Mouse (Mus musculus) forebrain, embryonic 13.5 days (tissue): Measurements from ENCODE around the gene Ubb. TPM values are rescaled to one million over a fixed set of nuclear protein-coding genes. Genes with fewer than 3 reads are reported as not detected.

ENCODE experiments used
- ATAC-seq: fragments of 200-750 bp; cut with Nextera tagmentation; 2 replicates; pipeline ENCODE4 v1.8.0; 2017
- H3K27ac ChIP-seq: fragments of 300-500 bp; sonication (generic); 2 replicates; pipeline ENCODE4 v1.5.1; 2015; ENCODE audit warnings: inconsistent platforms, mild to moderate bottlenecking, moderate library complexity
- H3K27me3 ChIP-seq: fragments of 300-500 bp; sonication (generic); 2 replicates; pipeline ENCODE4 v1.6.1; 2015; ENCODE audit warnings: mild to moderate bottlenecking, inconsistent platforms
- H3K36me3 ChIP-seq: fragments of 300-500 bp; sonication (generic); 2 replicates; pipeline ENCODE4 v1.6.1; 2015; ENCODE audit warnings: mild to moderate bottlenecking, inconsistent platforms; ENCODE audit not compliant: poor library complexity, severe bottlenecking
- H3K4me1 ChIP-seq: fragments of 300-500 bp; sonication (generic); 2 replicates; pipeline ENCODE4 v1.6.1; 2015; ENCODE audit warnings: inconsistent platforms
- H3K4me2 ChIP-seq: fragments of 300-500 bp; sonication (generic); 2 replicates; pipeline ENCODE4 v1.6.1; 2015; ENCODE audit warnings: inconsistent platforms, mild to moderate bottlenecking, moderate library complexity
- H3K4me3 ChIP-seq: fragments of 300-500 bp; sonication (generic); 2 replicates; pipeline ENCODE4 v1.5.1; 2015; ENCODE audit warnings: mild to moderate bottlenecking, inconsistent platforms
- H3K9ac ChIP-seq: fragments of 300-500 bp; sonication (generic); 2 replicates; pipeline ENCODE4 v1.6.1; 2015; ENCODE audit warnings: mild to moderate bottlenecking, inconsistent platforms
- H3K9me3 ChIP-seq: fragments of 300-500 bp; sonication (generic); replicated peaks from 2 replicates; pipeline ENCODE4 v1.6.1; 2016; ENCODE audit warnings: inconsistent platforms
- WGBS: fragments of 180-500 bp; shearing (Covaris S2); methylation state at CpG from one replicate; pipeline ENCODE4 v1.1.7; 2015; 5-methylcytosine and 5-hydroxymethylcytosine counted together
- polyA plus RNA-seq: library from polyadenylated mRNA; unstranded; fragments of >200 nt; fragmentation: Nextera tagmentation; extraction: Ambion mirVana; gene quantifications from 2 replicates; pipeline ENCODE4 v1.2.1, GENCODE M21; 2015

Gene Ubb
- polyA plus RNA-seq, 1 experiment from 2014 or later, result 4,559 TPM

DNA sequence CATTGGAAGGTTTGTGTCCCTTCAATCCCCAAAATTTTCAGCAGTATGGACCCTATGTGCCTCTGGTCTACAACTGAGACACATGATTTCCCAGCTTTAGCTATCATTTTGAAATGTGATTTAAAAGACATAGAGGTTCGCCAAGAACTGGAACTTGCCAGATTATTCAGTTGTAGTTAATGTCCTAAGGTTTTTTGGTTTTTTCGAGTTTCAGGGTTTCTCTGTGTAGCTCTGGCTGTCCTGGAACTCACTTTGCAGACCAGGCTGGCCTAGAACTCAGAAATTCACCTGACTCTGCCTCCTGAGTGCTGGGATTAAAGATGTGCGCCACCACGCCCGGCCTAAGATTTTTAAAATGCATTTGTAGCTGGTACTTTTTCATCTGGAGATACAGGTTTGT lies 2.7 kb downstream of the Ubb start:
- ATAC-seq, result no peak
- peak overlapping the region; percentile 97 for H3K4me2 ChIP-seq
- H3K4me1 ChIP-seq, result peaks cover 41% of the 10 kb centered on the region
- no peak overlapping the region for H3K27ac ChIP-seq
- peaks cover 29% of the 10 kb centered on the region for H3K36me3 ChIP-seq
- H3K27me3 ChIP-seq, result no peaks in the 10 kb centered on the region
- H3K9me3 ChIP-seq, result no peaks in the 10 kb centered on the region
- H3K9ac ChIP-seq, result peak overlapping the region; percentile 63
- 83% methylated on average over 5 of the region's 5 CpGs for WGBS
- peak overlapping the region; percentile 52 for H3K4me3 ChIP-seq

DNA sequence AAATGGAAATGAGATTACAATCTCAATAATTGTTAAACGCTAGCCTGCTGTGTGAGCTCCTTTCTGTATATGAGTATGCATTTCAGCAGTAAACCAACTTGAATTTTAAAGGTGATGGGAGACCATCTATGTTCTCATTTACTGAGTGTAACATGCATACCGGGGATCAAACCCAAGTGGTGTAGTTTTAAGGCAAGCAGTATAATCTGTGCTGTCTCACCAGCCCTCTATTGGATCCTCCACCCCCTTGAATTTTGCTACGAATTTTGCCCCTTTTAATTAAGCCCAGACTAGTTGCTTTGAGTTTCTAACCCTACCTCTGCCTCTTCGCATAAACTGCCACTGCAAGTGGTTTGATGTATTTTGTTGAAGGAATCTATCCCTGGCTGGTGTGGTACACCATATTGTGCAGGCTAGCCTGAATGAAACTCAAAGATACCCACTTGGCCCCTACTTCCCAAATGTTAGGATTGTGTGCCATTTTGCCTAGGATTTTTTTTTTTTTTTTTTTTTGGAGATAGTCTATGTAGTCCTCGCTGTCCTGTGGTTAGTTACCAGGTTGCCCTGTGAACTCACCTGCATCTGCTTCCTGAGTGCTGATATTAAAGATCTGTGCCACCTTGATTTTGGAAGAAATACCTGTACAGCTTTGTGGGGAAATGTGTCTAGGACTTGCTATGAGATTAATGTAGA lies 3.3 kb downstream of the Ubb start:
- WGBS, result 72% methylated on average over 5 of the region's 5 CpGs
- H3K4me2 ChIP-seq, result peak overlapping the region; percentile 97
- no peaks in the 10 kb centered on the region for H3K27me3 ChIP-seq
- H3K9me3 ChIP-seq, result no peaks in the 10 kb centered on the region
- H3K27ac ChIP-seq, result no peak overlapping the region
- peaks cover 34% of the 10 kb centered on the region for H3K4me1 ChIP-seq
- H3K4me3 ChIP-seq, result peak overlapping the region; percentile 52
- H3K36me3 ChIP-seq, result peaks cover 29% of the 10 kb centered on the region
- peak overlapping the region; percentile 63 for H3K9ac ChIP-seq
- no peak for ATAC-seq

DNA sequence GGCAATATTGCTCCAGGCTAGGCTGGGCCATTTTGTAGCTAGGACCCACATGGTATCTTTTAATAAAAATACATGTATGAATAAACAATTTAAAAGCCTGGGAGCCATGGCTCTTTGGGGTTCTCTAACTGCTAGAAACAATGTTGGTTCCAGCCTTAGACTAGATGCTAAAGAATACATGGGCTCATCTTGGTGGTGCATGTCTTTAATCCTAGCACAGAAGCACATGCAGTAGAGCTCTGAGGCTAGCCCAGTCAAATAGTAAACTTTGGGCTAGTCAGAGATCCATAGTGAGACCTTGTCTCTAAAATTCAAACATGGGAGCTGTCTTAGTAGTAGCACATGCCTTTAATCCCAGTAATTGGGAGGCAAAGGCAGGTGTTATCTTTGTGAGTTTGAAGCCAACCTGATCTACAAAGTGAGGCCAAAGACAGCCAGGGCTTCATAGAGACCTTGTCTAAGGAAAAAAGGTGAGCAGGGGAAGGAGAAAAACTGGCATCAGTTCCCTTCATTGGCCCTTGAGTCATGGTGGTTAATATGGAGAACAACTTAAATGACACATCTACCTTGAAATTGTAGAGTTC lies 4.1 kb downstream of the Ubb start:
- Histone ChIP-seq H3K27ac (no peak overlapping the region), H3K36me3 (peaks cover 29% of the 10 kb centered on the region), H3K9me3 (no peaks in the 10 kb centered on the region), H3K9ac (no peak overlapping the region), H3K4me3 (peak overlapping the region; percentile 52), H3K27me3 (no peaks in the 10 kb centered on the region), H3K4me2 (peak overlapping the region; percentile 97), H3K4me1 (peaks cover 27% of the 10 kb centered on the region)
- no peak for ATAC-seq

DNA sequence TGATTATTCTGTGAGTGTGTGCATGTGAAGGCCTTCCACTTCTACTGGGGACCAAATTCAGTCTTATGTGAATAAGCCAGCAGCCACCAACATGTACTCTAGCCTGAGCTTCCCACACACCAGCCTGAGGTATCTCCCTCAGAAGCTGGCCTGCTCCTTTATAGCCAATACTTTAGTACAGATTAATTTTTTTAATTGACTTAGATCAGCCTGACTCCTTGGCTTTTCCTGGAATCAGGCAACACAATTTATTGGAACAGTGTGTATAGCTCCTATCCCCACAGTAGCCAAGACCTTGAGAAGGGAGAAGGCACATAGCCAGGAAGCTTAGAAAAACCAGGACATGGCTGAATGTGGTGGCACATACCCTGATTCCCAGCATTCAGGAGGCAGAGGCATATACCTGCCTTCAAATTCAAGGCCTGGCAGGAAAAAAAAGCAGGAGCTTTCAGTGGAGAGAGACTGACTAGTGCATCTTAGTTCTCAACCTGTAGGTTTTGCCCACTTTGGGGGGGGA lies 5.0 kb downstream of the Ubb start:
- Histone ChIP-seq H3K4me1 (peaks cover 29% of the 10 kb centered on the region), H3K4me3 (no peak overlapping the region), H3K27ac (no peak overlapping the region), H3K4me2 (peak overlapping the region; percentile 97), H3K9ac (no peak overlapping the region), H3K27me3 (no peaks in the 10 kb centered on the region), H3K9me3 (no peaks in the 10 kb centered on the region), H3K36me3 (peaks cover 29% of the 10 kb centered on the region)
- no peak for ATAC-seq

DNA sequence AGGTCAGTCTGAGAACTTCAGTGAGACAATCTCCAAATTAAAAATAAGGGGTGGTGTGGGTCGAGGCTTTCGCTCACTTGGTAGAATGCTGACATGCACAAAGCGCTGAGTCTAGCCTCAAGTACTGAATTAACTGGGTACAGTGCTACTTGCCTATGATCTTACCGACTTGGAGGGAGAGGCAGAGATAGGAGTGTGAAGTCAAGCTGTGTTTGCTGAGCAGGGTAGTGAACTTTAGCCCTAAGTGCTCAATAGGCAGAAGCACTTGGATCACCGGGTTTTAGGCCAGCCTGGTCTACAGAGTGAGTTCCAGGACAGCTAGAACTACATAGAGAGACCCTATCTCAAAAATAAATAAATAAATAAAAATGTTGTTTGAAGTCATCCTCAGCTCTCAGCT lies 6.2 kb downstream of the Ubb start:
- H3K4me1 ChIP-seq, result peaks cover 29% of the 10 kb centered on the region
- no peaks in the 10 kb centered on the region for H3K27me3 ChIP-seq
- H3K4me2 ChIP-seq, result no peak overlapping the region
- ATAC-seq, result no peak
- H3K36me3 ChIP-seq, result peaks cover 29% of the 10 kb centered on the region
- no peaks in the 10 kb centered on the region for H3K9me3 ChIP-seq
- no peak overlapping the region for H3K4me3 ChIP-seq
- no peak overlapping the region for H3K27ac ChIP-seq
- H3K9ac ChIP-seq, result no peak overlapping the region
- WGBS, result 81% methylated on average over 5 of the region's 5 CpGs

DNA sequence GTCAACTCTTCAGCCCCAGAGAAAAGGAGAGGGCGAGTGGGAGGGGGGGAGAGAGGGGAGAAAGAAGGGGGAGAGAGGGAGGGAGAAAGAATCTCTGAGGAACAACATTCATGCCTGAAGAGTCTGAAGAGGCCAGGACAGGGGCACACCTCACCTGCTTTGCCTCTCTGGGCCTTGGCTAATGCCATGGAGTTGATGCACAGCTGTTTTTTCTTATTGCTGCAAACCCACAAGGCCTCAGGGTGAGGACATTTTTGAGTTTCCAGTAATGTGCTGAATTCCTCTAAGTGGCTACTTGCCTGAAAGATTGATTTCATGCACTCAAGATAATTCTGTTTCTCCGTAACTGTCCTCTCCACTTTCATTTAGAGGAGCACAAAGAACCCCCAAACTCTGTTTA lies 7.2 kb downstream of the Ubb start:
- H3K36me3 ChIP-seq, result peaks cover 27% of the 10 kb centered on the region
- no peak overlapping the region for H3K27ac ChIP-seq
- no peak overlapping the region for H3K9ac ChIP-seq
- H3K4me3 ChIP-seq, result no peak overlapping the region
- H3K9me3 ChIP-seq, result no peaks in the 10 kb centered on the region
- no peak for ATAC-seq
- no peaks in the 10 kb centered on the region for H3K27me3 ChIP-seq
- WGBS, result 76% methylated on average over 2 of the region's 2 CpGs
- H3K4me2 ChIP-seq, result no peak overlapping the region
- H3K4me1 ChIP-seq, result peaks cover 29% of the 10 kb centered on the region

DNA sequence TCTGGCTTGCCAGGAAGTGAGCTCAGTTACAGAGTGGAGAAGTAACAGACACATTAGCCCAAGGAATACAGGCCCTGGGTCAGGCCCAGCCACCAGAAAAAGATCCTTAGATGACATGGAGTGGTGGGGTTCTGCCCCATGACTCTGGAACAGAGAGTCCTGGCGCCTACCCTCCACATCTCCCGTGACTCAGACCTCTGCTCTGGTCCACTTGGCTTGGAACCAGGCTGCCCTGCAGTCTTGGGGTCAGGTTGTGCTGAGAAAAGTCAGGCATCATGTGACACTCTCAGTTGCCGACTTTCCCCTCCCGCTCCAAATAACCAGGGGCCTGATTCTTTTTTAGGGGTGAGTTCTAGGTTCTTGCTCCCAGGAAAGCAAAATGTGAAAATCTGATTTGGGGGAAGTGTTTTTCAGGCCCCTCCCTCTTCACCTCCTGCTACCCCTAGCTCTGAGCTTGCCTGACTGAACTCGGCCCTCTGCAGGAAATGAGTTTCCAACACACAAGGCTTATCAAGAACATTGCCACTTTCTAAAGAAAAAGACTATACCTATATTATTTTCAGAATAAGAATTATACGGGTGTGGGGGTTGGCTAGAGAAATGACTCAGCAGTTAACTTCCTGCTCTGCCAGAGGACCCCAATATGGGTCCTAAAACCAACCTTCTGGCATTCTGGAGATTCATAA lies 8.1 kb downstream of the Ubb start:
- no peaks in the 10 kb centered on the region for H3K27me3 ChIP-seq
- H3K36me3 ChIP-seq, result peaks cover 17% of the 10 kb centered on the region
- H3K4me3 ChIP-seq, result no peak overlapping the region
- no peak overlapping the region for H3K4me2 ChIP-seq
- peaks cover 20% of the 10 kb centered on the region for H3K4me1 ChIP-seq
- no peak for ATAC-seq
- WGBS, result 77% methylated on average over 6 of the region's 6 CpGs
- H3K9ac ChIP-seq, result no peak overlapping the region
- H3K9me3 ChIP-seq, result no peaks in the 10 kb centered on the region
- no peak overlapping the region for H3K27ac ChIP-seq

DNA sequence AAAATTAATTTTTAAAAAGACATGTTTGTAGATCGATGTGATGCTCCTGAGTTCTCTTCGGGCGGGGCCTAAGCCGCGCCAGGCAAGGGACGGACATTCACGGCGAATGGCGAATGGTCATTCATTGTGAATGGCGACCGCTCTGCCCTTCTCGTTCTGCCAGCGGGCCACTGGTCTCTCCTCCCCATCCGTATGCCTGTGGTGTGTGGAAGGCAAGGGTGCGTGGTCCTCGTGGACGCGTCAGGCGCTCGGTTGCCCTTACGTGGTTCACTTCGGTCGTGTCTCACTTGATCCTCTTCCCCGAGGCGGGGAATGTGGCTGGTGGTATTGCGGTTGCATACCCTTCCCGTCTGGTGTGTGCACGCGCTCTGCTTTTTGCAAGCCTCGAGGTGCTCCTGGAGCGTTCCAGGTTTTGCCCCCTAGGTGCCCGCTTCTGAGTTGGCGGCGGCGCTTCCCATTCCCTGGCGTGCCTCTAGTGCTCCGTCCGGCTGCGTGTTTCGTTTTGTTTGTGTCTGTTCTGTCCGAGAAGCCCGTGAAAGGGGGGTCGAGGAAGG lies 9.6 kb downstream of the Ubb start:
- no peaks in the 10 kb centered on the region for H3K27me3 ChIP-seq
- 34% methylated on average over 43 of the region's 43 CpGs for WGBS
- no peak overlapping the region for H3K27ac ChIP-seq
- peak overlapping the region; percentile 48; the same call in 1 of the 2 replicates for H3K9ac ChIP-seq
- H3K9me3 ChIP-seq, result no peaks in the 10 kb centered on the region
- peaks cover 3% of the 10 kb centered on the region; the same call in 1 of the 2 replicates for H3K36me3 ChIP-seq
- H3K4me2 ChIP-seq, result peak overlapping the region; percentile 57
- H3K4me1 ChIP-seq, result peaks cover 5% of the 10 kb centered on the region
- ATAC-seq, result no peak
- peak overlapping the region; percentile 32 for H3K4me3 ChIP-seq

DNA sequence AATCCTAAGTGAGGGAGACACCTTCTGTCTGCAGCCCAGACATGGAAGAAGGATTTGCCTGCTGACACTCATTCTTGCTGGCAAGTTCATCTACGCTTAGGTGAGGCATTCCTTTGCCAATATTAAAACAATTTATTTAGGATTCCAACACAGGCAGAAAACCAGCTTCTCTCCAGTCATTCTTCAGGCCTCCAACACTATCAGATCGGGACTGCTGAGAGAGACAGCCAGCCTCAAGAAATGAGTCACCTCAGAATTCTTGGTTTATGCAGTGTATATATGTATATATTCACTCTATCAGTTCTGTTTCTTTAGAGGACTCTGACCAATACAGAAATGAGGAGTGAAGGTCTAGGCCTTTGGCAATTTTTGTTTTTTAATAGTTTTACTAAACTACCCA lies 12.6 kb downstream of the Ubb start:
- Histone ChIP-seq H3K9me3 (no peaks in the 10 kb centered on the region), H3K36me3 (no peaks in the 10 kb centered on the region), H3K4me2 (no peak overlapping the region), H3K9ac (no peak overlapping the region), H3K27ac (no peak overlapping the region), H3K4me1 (0 out of 2 replicates have a peak, but pooled peaks cover 4% of the 10 kb centered on the region), H3K4me3 (no peak overlapping the region), H3K27me3 (no peaks in the 10 kb centered on the region)
- 94% methylated on average over 2 of the region's 2 CpGs for WGBS
- ATAC-seq, result no peak

DNA sequence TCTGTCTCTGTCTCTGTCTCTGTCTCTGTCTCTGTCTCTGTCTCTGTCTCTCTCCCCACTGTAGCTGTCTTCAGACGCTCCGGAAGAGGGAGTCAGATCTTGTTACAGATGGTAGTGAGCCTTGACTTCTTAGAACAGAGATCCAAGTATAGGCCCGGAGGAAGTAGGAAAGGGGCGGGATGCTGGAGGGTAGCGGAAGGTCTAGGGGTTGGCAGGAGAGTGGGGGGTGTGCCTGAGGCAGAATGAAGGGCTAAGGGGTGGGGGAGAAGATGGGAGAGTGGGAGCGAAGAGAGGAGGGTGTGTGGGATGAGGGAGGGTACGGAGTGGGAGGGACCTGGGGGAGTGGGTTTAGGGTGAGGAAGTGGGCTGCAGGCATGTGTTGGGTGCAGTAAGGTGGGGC lies 14.8 kb downstream of the Ubb start:
- no peak for ATAC-seq
- 86% methylated on average over 6 of the region's 7 CpGs for WGBS
- Histone ChIP-seq H3K4me2 (no peak overlapping the region), H3K9me3 (no peaks in the 10 kb centered on the region), H3K36me3 (no peaks in the 10 kb centered on the region), H3K4me1 (no peaks in the 10 kb centered on the region), H3K27ac (no peak overlapping the region), H3K9ac (no peak overlapping the region), H3K4me3 (no peak overlapping the region), H3K27me3 (no peaks in the 10 kb centered on the region)

DNA sequence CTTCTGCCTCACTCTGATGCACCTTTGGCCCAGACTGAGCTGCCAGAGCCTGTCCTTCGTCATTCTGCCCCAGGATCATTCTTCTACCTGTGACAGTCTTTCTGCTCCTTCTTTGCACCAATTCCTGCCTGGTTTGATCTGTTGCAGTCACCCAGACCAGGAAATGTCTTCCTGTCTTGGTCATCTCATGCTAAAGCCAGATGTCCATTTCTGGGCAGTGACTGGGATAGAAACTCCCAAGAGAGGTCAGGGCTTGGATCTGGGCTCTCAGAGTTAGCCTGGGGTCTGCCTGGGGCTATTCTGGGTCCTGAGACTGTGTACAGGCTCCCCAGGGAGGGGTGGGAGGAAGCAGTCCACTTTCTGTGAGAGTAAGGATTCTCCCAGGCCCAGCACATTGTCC lies 15.2 kb downstream of the Ubb start:
- 64% methylated on average over 1 of the region's 1 CpGs for WGBS
- Histone ChIP-seq H3K4me2 (no peak overlapping the region), H3K27ac (no peak overlapping the region), H3K9ac (no peak overlapping the region), H3K9me3 (no peaks in the 10 kb centered on the region), H3K4me1 (no peaks in the 10 kb centered on the region), H3K4me3 (no peak overlapping the region), H3K36me3 (no peaks in the 10 kb centered on the region), H3K27me3 (no peaks in the 10 kb centered on the region)
- ATAC-seq, result no peak

DNA sequence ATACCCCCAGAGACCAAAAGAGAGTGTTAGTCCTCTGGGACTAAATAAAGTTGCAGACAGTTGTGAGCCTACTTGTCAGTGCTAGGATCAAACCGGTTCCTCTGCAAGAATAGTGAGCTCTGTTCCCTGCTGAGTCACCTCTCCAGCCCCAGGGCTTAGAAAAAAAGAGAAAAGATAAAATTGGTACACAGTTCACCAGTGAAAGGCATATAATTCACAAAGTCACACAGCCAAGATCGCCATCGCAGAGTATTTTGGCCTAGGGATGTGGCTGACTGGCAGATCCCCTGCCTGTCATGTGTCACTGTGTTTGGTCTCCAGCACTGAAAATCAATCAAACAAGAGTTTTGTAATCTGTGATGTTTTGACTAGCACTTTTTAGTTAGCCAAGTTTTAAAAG lies 17.3 kb downstream of the Ubb start:
- no peak for ATAC-seq
- no peaks in the 10 kb centered on the region for H3K4me1 ChIP-seq
- no peaks in the 10 kb centered on the region for H3K36me3 ChIP-seq
- WGBS, result 79% methylated on average over 3 of the region's 3 CpGs
- H3K27me3 ChIP-seq, result no peaks in the 10 kb centered on the region
- no peak overlapping the region for H3K4me3 ChIP-seq
- no peak overlapping the region for H3K9ac ChIP-seq
- H3K4me2 ChIP-seq, result no peak overlapping the region
- no peaks in the 10 kb centered on the region for H3K9me3 ChIP-seq
- no peak overlapping the region for H3K27ac ChIP-seq
